Mouse (Mus musculus) limb, embryonic 13.5 days (tissue): ENCODE results near the gene Gdpd5. TPM values are rescaled to one million over a fixed set of nuclear protein-coding genes. Genes with fewer than 3 reads are reported as not detected.

ENCODE experiments used
- ATAC-seq: fragments of 200-750 bp; cut with Nextera tagmentation; 2 replicates; pipeline ENCODE4 v1.8.0; 2017; ENCODE audit warnings: low read depth, moderate number of reproducible peaks, moderate TSS enrichment; ENCODE audit not compliant: low FRiP score
- H3K27ac ChIP-seq: fragments of 300-500 bp; sonication (generic); 2 replicates; pipeline ENCODE4 v1.5.1; 2015; ENCODE audit warnings: inconsistent platforms, mild to moderate bottlenecking, moderate library complexity
- H3K27me3 ChIP-seq: fragments of 300-500 bp; sonication (generic); 2 replicates; pipeline ENCODE4 v1.6.1; 2015; ENCODE audit warnings: mild to moderate bottlenecking, inconsistent platforms
- H3K36me3 ChIP-seq: fragments of 300-500 bp; sonication (generic); 2 replicates; pipeline ENCODE4 v1.6.1; 2015; ENCODE audit warnings: inconsistent platforms, mild to moderate bottlenecking, moderate library complexity
- H3K4me1 ChIP-seq: fragments of 300-500 bp; sonication (generic); 2 replicates; pipeline ENCODE4 v1.6.1; 2015; ENCODE audit warnings: inconsistent platforms
- H3K4me2 ChIP-seq: fragments of 300-500 bp; sonication (generic); replicated peaks from 2 replicates; pipeline ENCODE4 v1.6.1; 2015; ENCODE audit warnings: inconsistent platforms, mild to moderate bottlenecking, moderate library complexity
- H3K4me3 ChIP-seq: fragments of 300-500 bp; sonication (generic); 2 replicates; pipeline ENCODE4 v1.5.1; 2015; ENCODE audit warnings: moderate library complexity, mild to moderate bottlenecking, inconsistent platforms
- H3K9ac ChIP-seq: fragments of 300-500 bp; sonication (generic); 2 replicates; pipeline ENCODE4 v1.6.1; 2015; ENCODE audit warnings: mild to moderate bottlenecking, inconsistent platforms
- H3K9me3 ChIP-seq: fragments of 300-500 bp; sonication (generic); 2 replicates; pipeline ENCODE4 v1.6.1; 2016; ENCODE audit warnings: inconsistent platforms
- WGBS: fragments of 180-500 bp; shearing (Covaris S2); methylation state at CpG from one replicate; pipeline ENCODE4 v1.1.7; 2015; 5-methylcytosine and 5-hydroxymethylcytosine counted together
- polyA plus RNA-seq: library from polyadenylated mRNA; unstranded; fragments of >200 nt; fragmentation: Nextera tagmentation; extraction: Ambion mirVana; gene quantifications from 2 replicates; pipeline ENCODE4 v1.2.1, GENCODE M21; 2015

Gene Gdpd5
- polyA plus RNA-seq, 1 experiment from 2014 or later = 14.5 TPM

DNA sequence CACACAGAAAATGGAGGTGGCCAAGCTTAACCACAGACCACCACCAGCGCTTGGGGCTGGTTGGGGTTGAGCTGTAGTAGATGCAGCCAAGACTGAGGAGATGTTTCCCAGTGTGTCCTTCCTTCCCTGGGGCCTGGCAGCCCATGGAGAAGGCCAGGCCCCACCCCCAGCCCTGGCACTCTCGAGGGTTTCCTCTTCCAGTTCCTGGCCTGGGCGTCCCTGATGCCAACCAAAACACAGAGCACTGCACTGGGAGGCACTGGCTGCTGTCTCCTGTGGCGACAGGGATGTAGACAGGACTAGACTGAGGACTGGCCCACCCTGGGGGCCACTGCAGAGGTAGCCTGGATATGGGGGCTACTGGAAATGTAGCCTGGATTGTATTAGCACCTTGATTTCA, 33.8 kb downstream of the Gdpd5 start:
- no peaks in the 10 kb centered on the region for H3K36me3 ChIP-seq
- H3K9me3 ChIP-seq = no peaks in the 10 kb centered on the region
- no peak overlapping the region; the same call in 1 of the 2 replicates for H3K27ac ChIP-seq
- H3K4me3 ChIP-seq = no peak overlapping the region
- no peak overlapping the region for H3K9ac ChIP-seq
- H3K27me3 ChIP-seq = no peaks in the 10 kb centered on the region
- WGBS = 71% methylated on average over 4 of the region's 4 CpGs
- ATAC-seq = no peak
- peaks cover 13% of the 10 kb centered on the region for H3K4me1 ChIP-seq
- no peak overlapping the region for H3K4me2 ChIP-seq

DNA sequence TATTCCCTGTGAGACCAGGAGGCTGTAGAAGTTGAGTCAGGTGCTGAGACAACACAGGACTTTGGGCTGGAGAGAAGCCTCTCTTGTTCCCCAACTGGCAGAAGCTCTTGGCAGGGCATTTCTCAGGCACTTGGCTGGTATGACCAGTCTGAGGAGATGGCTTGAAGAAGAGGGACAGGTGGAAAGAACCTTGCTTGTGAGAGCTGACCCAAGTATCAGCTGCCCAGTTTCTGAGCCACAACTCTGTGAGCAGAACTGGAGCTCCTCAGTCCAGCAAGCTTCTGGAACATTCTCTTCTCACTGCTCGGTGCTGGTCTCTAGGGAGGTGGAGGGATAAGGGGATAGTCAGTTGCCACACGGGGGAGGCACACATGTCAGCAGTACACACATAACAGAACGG, 38.1 kb downstream of the Gdpd5 start:
- no peak overlapping the region for H3K4me2 ChIP-seq
- H3K4me1 ChIP-seq = peaks cover 29% of the 10 kb centered on the region
- H3K9me3 ChIP-seq = no peaks in the 10 kb centered on the region
- H3K9ac ChIP-seq = no peak overlapping the region
- H3K36me3 ChIP-seq = no peaks in the 10 kb centered on the region
- no peak overlapping the region for H3K4me3 ChIP-seq
- WGBS = 88% methylated on average over 3 of the region's 3 CpGs
- no peaks in the 10 kb centered on the region for H3K27me3 ChIP-seq
- H3K27ac ChIP-seq = no peak overlapping the region
- ATAC-seq = no peak

GRCm38 (mm10) chr7:99421006-99421405, 39.8 kb downstream of the Gdpd5 start:
- Histone ChIP-seq H3K4me3 (no peak overlapping the region), H3K4me1 (peaks cover 42% of the 10 kb centered on the region), H3K9ac (peak overlapping the region; percentile 35; the same call in 1 of the 2 replicates), H3K9me3 (no peaks in the 10 kb centered on the region), H3K27ac (no peak overlapping the region), H3K27me3 (0 out of 2 replicates have a peak, but pooled peaks cover 3% of the 10 kb centered on the region), H3K4me2 (no peak overlapping the region), H3K36me3 (no peaks in the 10 kb centered on the region)
- no peak for ATAC-seq
- WGBS = 71% methylated on average over 6 of the region's 6 CpGs

DNA sequence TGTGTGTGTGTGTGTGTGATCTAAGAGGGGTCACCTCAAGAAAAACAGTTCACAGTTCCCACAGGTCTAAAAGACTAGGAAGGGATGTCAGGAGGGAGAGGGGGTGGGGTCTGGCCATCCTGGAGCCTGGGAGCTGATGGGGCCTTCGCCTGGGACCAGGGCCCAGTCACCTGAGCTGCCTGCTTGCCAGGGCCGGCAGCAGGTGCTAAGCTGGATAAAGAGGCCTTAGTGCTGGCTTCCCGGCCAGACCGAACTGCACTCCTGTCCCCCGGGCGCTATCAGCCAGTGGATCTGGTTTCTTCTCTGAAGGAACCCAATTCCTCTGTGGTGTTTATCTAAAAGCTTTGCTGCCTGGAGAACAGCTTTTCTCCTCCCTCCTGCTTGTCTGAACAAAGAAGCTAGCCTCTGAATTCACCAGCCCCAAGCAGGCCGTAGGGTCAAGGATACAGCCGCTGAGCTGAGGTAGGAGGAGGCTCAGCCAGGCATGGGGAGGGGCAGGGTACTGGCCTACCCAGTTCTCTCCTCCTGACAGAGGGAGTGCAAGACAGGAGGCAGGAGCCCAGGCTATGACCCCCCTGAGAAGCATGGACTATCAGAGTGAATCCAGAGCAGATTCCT, 43.4 kb downstream of the Gdpd5 start:
- ATAC-seq = peak; percentile 37; the same call in 1 of the 2 replicates
- Histone ChIP-seq H3K27ac (peak overlapping the region; percentile 40; the same call in 1 of the 2 replicates), H3K4me3 (no peak overlapping the region), H3K27me3 (0 out of 2 replicates have a peak, but pooled peaks cover 3% of the 10 kb centered on the region), H3K36me3 (no peaks in the 10 kb centered on the region), H3K4me1 (peaks cover 57% of the 10 kb centered on the region), H3K9ac (0 out of 2 replicates have a peak overlapping the region, but pooled peaks have one; percentile 45), H3K4me2 (no peak overlapping the region), H3K9me3 (no peaks in the 10 kb centered on the region)
- 16% methylated on average over 8 of the region's 8 CpGs for WGBS

DNA sequence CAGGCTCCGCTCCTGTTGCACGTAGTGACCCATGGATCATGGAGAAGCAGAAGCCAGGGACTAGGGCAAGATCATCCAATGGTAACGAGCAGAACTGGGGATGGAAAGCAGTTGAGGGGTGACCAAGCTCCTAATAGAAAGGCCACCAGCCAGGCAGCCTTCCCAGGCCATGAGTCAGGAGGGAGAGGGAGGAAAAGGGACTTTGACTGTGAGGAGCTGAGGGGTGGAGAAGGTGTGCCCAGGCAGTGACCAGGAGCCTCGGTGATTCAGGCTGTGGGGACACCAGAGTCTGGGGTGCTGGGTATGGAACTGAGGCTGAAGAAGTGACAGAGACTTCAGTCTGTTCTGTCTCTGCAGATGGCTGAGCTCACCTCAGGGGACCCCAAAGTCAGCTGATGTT, 44.5 kb downstream of the Gdpd5 start:
- H3K4me2 ChIP-seq = no peak overlapping the region
- H3K9ac ChIP-seq = no peak overlapping the region
- H3K4me1 ChIP-seq = peaks cover 52% of the 10 kb centered on the region
- no peak overlapping the region for H3K27ac ChIP-seq
- no peaks in the 10 kb centered on the region for H3K9me3 ChIP-seq
- 89% methylated on average over 4 of the region's 4 CpGs for WGBS
- H3K36me3 ChIP-seq = no peaks in the 10 kb centered on the region
- no peak overlapping the region for H3K4me3 ChIP-seq
- 0 out of 2 replicates have a peak, but pooled peaks cover 3% of the 10 kb centered on the region for H3K27me3 ChIP-seq
- ATAC-seq = no peak

GRCm38 (mm10) chr7:99427031-99427430, 45.8 kb downstream of the Gdpd5 start:
- no peak overlapping the region for H3K27ac ChIP-seq
- no peak for ATAC-seq
- H3K36me3 ChIP-seq = no peaks in the 10 kb centered on the region
- no peak overlapping the region for H3K4me2 ChIP-seq
- no peak overlapping the region for H3K4me3 ChIP-seq
- peaks cover 46% of the 10 kb centered on the region for H3K4me1 ChIP-seq
- 47% methylated on average over 10 of the region's 10 CpGs for WGBS
- no peaks in the 10 kb centered on the region for H3K9me3 ChIP-seq
- 0 out of 2 replicates have a peak, but pooled peaks cover 3% of the 10 kb centered on the region for H3K27me3 ChIP-seq
- H3K9ac ChIP-seq = no peak overlapping the region

- 88% methylated on average over 3 of the region's 3 CpGs for WGBS
- no peak for ATAC-seq
- H3K9ac ChIP-seq = no peak overlapping the region
- no peaks in the 10 kb centered on the region for H3K9me3 ChIP-seq
- H3K4me1 ChIP-seq = peaks cover 54% of the 10 kb centered on the region
- no peak overlapping the region for H3K27ac ChIP-seq
- H3K36me3 ChIP-seq = no peaks in the 10 kb centered on the region
- no peak overlapping the region for H3K4me3 ChIP-seq
- H3K27me3 ChIP-seq = 0 out of 2 replicates have a peak, but pooled peaks cover 3% of the 10 kb centered on the region
- H3K4me2 ChIP-seq = no peak overlapping the region
Observed at GRCm38 (mm10) chr7:99427987-99428386, 46.8 kb downstream of the Gdpd5 start.

GRCm38 (mm10) chr7:99428836-99429235, 47.6 kb downstream of the Gdpd5 start:
- WGBS = 83% methylated on average over 5 of the region's 5 CpGs
- H3K27ac ChIP-seq = no peak overlapping the region

GRCm38 (mm10) chr7:99429786-99430185, 48.6 kb downstream of the Gdpd5 start:
- ATAC-seq = no peak
- H3K36me3 ChIP-seq = 0 out of 2 replicates have a peak, but pooled peaks cover 3% of the 10 kb centered on the region
- H3K27ac ChIP-seq = no peak overlapping the region
- H3K9me3 ChIP-seq = no peaks in the 10 kb centered on the region
- H3K4me1 ChIP-seq = peaks cover 47% of the 10 kb centered on the region
- H3K4me3 ChIP-seq = no peak overlapping the region
- 0 out of 2 replicates have a peak, but pooled peaks cover 3% of the 10 kb centered on the region for H3K27me3 ChIP-seq
- no peak overlapping the region for H3K9ac ChIP-seq
- 44% methylated on average over 6 of the region's 6 CpGs for WGBS
- no peak overlapping the region for H3K4me2 ChIP-seq

More at GRCm38 (mm10) chr7:99428836-99429235, 47.6 kb downstream of the Gdpd5 start:
- Histone ChIP-seq H3K36me3 (0 out of 2 replicates have a peak, but pooled peaks cover 3% of the 10 kb centered on the region), H3K4me3 (no peak overlapping the region), H3K9ac (no peak overlapping the region), H3K4me1 (peaks cover 50% of the 10 kb centered on the region), H3K9me3 (no peaks in the 10 kb centered on the region), H3K4me2 (no peak overlapping the region), H3K27me3 (0 out of 2 replicates have a peak, but pooled peaks cover 3% of the 10 kb centered on the region)
- ATAC-seq = no peak

- H3K9me3 ChIP-seq = no peaks in the 10 kb centered on the region
- no peak for ATAC-seq
- WGBS = 63% methylated on average over 11 of the region's 11 CpGs
- 0 out of 2 replicates have a peak, but pooled peaks cover 3% of the 10 kb centered on the region for H3K36me3 ChIP-seq
- no peak overlapping the region for H3K9ac ChIP-seq
- 0 out of 2 replicates have a peak, but pooled peaks cover 3% of the 10 kb centered on the region for H3K27me3 ChIP-seq
- H3K4me3 ChIP-seq = no peak overlapping the region
- no peak overlapping the region for H3K4me2 ChIP-seq
- peaks cover 47% of the 10 kb centered on the region for H3K4me1 ChIP-seq
- H3K27ac ChIP-seq = no peak overlapping the region
Observed at GRCm38 (mm10) chr7:99430246-99430645, 49.0 kb downstream of the Gdpd5 start.

DNA sequence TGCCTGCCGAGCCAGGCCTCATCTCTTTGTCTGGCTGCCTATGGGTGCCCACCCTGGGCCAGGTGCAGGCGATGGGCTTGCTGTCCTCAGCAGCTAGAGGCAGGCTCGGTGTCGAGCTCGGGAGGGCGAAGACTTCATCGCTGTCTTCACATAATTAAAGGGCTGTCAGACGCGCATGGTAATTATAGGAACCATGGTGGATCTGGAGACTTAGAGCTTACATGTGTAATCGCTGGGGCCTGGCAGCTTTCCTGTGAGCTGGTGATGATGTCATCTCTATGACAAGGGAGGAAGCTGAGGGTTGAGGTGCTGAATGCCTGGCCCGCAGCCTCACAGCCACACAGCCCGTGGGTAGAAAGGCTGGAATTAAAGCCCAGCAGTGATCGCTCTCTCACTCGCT, 51.0 kb downstream of the Gdpd5 start:
- Histone ChIP-seq H3K27me3 (no peaks in the 10 kb centered on the region), H3K27ac (peak overlapping the region; percentile 1; the same call in 1 of the 2 replicates), H3K4me1 (peaks cover 39% of the 10 kb centered on the region), H3K36me3 (0 out of 2 replicates have a peak, but pooled peaks cover 3% of the 10 kb centered on the region), H3K9ac (no peak overlapping the region), H3K9me3 (no peaks in the 10 kb centered on the region), H3K4me2 (no peak overlapping the region), H3K4me3 (no peak overlapping the region)
- 53% methylated on average over 14 of the region's 14 CpGs for WGBS
- no peak for ATAC-seq

DNA sequence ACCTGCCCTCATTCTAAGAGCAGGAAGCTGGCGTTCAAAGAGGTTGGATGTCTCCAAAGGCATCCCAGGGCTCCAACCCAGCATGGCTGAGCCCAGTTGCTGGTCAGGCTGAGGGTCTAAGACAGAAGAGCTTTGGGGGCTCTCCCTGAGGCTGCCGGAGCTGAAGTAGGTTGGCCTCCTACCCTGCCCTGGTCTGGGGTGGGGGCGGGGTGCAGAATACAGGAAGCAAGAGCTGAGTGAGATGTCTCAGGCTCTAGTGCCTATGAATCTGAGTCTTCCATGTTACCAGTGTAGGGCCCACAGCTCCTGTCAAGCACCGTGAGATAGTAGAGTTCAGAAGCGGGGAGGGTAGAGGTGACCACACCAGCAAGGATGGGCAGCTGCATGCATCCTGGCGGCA, 51.6 kb downstream of the Gdpd5 start:
- Histone ChIP-seq H3K4me3 (no peak overlapping the region), H3K27me3 (no peaks in the 10 kb centered on the region), H3K4me1 (peaks cover 33% of the 10 kb centered on the region), H3K9me3 (no peaks in the 10 kb centered on the region), H3K4me2 (no peak overlapping the region), H3K27ac (no peak overlapping the region), H3K36me3 (0 out of 2 replicates have a peak, but pooled peaks cover 3% of the 10 kb centered on the region), H3K9ac (no peak overlapping the region)
- ATAC-seq = no peak
- 85% methylated on average over 6 of the region's 6 CpGs for WGBS
